Mouse (Mus musculus) adrenal gland, postnatal 36 days (tissue): ENCODE results near the gene Bub1b. TPM values are rescaled to one million over a fixed set of nuclear protein-coding genes. Genes with fewer than 3 reads are reported as not detected.

Source experiments
- DNase-seq, 2 experiments: peaks; one replicate each; pipeline ENCODE4 v3.0.0; 2021; ENCODE audit warnings: mixed read lengths in 1 of 2
- total RNA-seq, 2 experiments: library from RNA; stranded (reverse); gene quantifications; 2 replicates each; pipeline ENCODE4 v1.2.3; 2021

The Bub1b gene
- total RNA-seq, 2 experiments from 2014 or later, result 4.9 to 6.5 TPM

DNA sequence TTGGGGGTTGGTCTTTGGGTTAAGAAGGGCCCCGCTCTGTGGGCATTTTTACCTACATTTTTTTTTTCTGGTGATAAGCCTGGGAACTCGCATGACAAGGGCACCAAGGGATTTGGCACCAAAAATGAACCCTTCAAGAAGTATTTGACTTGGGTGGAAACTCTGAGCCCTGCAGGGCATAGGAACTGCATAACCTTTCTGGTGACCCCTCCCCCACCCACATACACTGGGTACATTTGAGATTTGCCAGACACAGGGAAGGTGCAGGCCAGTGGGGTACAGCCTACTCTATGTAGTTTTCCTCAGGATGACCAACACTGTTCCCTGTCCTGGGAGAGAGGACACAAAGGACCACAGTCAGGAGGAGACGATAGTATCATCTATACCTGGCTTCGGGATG, 67.6 kb downstream of the Bub1b start:
- peak in 1 of 2 experiments; percentile 28 for DNase-seq

GRCm38 (mm10) chr2:118667181-118667580, 69.2 kb downstream of the Bub1b start:
- peak; percentile 48 to 65 for DNase-seq

GRCm38 (mm10) chr2:118669245-118669644, 71.2 kb downstream of the Bub1b start:
- no peak for DNase-seq

- DNase-seq, result peak; percentile 70 to 74
Observed at GRCm38 (mm10) chr2:118669785-118670184, 71.8 kb downstream of the Bub1b start.

DNA sequence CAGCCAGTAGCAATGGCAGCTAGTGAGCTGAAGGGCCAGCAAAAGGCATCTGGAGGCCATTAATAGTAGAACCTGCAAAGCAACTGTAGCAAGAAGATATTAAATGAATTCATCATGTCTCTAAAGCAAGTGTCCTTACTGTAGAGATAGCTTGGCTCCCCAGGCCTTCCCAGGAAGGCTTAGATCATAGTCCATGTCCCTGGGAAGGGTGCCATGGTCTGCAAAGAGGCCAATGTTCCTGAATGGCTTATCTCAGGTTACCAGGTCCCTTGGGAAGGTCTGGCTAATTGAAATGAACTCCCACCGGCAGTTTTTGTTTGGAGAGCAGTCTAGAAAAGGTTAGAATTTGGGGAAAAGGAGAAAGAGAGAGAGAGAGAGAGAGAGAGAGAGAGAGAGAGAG, 73.7 kb downstream of the Bub1b start:
- DNase-seq, result peak; percentile 73 to 74

DNA sequence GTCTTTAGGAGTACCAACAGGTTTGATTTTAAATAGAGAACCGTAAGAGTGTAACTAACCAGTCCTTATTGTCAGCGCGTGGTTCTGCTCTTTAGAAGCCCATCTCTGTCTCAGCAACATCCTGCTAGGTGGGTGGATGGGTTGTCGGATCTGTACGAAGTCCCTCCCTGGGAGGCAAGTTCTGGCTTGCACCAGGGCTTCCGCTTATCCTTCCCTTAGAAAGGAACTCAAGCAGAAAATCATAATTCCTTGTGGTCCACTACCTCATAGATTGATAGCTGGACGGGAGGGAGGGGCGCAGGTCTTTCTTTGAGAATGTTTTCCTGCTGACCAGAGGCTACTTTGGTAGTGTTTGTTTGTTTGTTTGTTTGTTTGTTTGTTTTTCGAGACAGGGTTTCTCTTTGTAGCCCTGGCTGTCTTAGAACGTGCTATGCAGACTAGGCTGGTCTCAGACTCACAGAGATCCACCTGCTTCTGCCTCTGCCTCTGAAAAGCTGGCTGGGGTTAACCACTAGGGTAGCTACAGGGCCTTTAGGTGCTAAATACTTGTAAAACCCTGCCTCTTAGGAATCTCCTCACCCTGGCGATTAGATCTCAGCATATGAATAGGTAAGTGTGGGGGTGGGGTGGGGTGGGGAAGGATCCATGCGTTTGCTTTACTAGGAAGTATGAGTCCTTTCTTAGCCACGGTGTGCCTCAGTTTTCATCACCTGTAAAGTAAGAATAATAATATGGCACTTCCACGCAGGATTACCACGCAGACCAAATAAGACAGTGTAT, 75.9 kb downstream of the Bub1b start:
- no peak for DNase-seq

DNA sequence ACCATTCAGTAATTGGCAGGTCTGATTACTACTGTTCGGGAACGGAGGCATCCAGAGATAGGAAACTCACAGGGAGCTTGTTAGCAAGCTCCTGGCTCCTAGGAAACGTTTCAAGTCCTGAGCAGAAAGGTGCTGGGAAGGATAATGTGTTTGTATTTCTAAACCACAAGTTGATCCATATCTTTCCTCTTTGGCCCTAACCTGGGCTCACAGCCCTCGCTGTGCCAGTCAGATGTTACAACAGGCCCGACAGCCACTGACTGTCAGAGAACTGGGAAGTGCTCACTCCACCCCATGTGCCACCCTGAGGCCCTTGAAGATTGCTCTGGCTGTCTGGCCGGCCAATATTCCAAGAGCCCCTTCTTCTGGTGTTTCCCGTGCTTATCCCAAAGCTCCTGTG, 76.5 kb downstream of the Bub1b start:
- no peak for DNase-seq

DNA sequence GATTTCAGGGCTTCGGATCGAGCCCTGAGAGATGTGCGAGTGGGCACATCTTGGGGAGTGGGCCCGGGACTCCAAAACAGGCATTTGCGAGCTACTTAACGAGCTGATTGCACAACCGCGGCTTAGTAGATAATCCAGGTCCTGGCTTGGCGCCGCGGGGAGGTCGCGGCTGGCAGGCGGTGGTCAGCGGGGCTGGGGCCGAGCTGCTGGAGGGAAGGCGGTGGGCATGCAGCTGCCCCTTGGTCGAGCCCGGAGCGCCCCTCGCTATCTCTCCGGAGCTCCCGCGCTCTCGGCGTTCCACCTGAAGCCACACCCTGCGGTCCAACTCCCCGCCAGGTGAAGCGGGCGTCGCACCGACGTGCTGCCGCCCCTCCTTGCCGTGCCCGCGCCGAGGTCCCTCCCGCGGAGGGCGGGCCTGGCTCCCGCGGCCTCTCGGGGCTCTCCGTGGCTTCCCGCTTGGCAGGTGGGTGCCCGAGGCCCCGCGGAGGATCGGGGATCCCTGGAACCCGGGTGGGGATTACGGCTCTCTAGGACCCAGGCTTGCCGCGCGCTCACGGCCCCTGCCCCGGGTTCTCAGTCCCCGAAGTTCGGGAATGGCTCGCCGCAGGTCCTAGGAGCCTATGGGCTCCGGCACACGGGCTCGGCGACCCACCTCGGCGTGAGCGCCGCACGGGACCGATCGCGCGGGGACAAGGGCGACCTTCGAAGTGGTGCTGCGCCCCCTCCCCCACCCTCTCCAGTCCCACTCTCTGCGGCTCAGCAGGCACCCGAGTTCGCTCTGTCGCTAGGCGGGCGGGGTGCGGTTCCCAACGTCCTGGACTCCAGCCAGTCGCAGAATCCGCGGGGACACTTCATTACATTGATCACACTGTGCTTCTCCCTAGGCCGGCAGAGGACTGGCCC, 79.1 kb downstream of the Bub1b start:
- DNase-seq, result peak; percentile 69 to 81

DNA sequence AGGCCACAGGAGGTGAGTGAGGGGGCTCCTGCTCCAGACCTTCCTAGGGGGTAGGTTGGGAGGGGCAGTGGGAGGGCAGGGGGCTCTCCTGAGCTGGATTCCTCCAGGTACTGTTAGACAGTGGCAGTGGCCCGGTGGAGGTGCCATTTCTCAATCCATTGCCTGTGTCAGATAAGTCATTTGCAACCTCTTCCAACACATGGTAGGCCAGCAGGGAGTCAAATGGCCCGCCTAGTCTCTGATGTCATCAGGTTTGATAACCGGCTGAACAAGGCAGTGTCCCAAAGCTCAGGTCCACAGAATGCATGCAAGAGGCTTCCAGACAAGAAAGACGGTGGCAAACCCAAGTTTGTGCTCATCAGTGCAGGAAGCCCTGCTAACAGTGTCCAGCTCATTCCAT, 79.8 kb downstream of the Bub1b start:
- peak in 1 of 2 experiments; percentile 38 for DNase-seq

DNA sequence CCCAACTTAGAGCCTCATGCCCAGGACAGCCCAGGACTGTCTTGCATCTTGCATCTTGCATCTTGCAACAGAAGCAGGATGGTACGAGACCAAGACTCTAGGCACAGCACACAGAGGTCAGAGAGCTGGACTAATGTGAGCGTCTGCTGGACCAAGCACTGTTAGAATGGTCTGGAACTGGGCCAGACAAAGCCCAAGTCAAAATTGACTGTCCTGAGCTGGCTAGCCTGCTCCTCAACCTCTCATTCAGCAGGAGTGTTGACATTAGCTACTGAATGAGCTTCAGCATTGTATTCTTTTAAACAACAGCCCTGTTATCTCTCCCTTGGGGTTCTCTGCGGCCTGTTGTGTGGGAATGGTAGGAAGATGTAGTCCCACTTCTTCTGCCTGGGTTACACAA, 81.6 kb downstream of the Bub1b start:
- DNase-seq, result no peak

DNA sequence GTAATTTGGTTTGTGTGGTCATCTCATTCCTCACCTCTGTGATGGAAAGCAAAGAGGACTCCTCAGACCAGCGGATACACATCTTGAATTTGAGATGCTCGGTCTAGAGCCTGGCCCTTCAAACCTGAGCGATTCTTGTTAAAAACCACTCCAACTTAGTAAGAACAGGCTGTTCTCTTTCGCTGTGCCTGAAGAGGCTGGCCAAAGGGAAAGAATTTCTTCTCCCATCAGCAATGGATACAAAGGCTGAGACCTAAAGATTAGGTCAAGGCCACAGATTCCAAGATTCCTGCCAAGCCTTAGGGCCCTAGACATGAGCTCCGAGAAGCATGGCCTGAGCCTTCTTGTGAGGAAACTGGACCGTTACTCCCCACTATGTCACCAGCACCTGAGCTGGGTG, 82.9 kb downstream of the Bub1b start:
- DNase-seq, result no peak

DNA sequence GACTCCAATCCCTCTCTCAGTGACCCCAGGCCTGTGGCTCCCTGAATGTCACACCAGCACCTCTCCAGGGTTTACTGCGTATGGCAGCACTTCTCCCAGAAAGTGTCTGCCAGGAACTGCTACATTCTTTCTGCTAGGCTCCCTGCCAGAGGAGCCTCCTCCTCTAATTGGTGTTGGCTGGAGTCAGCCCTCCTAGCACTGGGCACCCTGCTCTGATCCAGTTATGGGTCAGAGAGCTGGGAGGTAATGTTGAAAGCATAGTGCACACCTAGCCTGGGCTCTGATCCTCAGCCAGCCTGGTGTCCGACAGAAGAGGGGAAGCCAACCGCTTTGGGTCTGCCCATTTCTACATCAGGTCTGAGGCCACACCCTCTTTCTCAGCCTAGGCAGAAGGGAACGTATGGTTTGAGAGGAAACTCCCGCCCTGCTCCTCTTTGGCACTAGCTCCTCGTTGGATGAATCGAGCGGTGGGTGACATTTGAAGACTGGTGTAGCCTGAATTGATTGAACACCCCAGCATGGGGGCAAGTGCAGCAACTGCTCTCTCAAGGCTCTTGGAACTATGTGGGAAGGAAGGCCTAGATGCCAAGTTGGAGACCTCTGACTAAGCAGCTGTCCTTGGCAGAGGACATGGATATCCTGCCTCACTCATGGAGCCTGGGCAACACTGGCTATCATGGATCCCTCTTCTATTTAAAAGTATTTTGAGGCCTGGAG, 84.7 kb downstream of the Bub1b start:
- DNase-seq, result peak; percentile 73 to 75

GRCm38 (mm10) chr2:118685088-118685487, 87.1 kb downstream of the Bub1b start:
- no peak for DNase-seq

DNA sequence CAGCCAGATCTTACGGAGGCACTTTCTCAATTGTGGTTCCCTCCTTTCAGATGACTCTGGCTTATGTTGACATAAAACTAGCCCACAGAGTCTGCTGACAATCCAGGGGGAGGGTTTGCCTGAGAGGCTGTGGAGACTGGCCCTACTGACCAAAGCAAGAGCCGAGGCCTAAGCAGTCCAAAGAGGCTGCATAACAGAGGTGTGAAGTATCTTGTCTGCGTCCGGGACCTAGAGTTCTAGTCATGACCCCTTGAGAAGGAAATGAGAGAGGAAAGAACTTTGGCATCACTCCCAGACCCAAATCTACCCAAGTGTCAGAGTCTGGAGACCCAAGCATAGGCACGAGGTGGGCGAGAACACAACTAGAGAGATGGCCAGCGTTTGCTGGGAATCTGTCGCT, 88.7 kb downstream of the Bub1b start:
- no peak for DNase-seq

DNA sequence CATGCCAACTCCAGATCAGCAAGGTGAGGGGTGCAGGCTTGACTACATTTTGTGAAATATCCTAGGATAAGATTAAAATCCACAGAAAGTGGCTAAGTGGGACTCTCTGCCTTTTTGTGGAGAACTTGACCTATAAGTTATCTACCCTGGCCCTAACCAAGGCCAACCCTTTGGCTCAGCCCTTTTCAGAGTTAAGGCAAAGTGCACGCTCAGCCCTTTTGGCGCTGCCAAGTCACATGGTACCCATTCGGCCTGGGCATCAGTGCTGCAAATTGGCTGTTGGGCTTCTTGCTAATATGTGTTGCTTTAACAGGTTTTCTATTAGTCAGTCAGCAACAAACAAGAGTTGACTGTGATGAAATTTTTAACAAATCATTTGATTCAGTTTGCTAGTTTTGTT, 89.8 kb downstream of the Bub1b start:
- peak; percentile 80 to 84 for DNase-seq

GRCm38 (mm10) chr2:118689875-118690274, 91.9 kb downstream of the Bub1b start:
- DNase-seq, result peak in 1 of 2 experiments; percentile 70

Other genes starting within 250 kb of the Bub1b start
- 1 to 10 TPM; 2.5 TPM for gene Gpr176, start 224.8 kb upstream of the Bub1b start, total RNA-seq
- gene Eif2ak4, start 209.6 kb upstream of the Bub1b start, total RNA-seq, result 10 to 100 TPM; 17.7 to 18.0 TPM
- gene Srp14, start 118.5 kb upstream of the Bub1b start, total RNA-seq, result 100 to 1,000 TPM; 210 to 233 TPM
- gene Bmf, start 48.5 kb upstream of the Bub1b start, total RNA-seq, result 10 to 100 TPM; 10.9 to 14.1 TPM
- 10 to 100 TPM; 17.9 to 26.0 TPM for gene Pak6, start 65.1 kb downstream of the Bub1b start, total RNA-seq
- under 1 TPM; 0.10 to 0.30 TPM for gene Ankrd63, start 105.8 kb downstream of the Bub1b start, total RNA-seq
- gene Plcb2, start 130.2 kb downstream of the Bub1b start, total RNA-seq, result 1 to 10 TPM; 1.4 to 1.7 TPM
- 10 to 100 TPM; 35.5 to 40.5 TPM for gene Inafm2, start 147.5 kb downstream of the Bub1b start, total RNA-seq
- 1 to 10 TPM; 4.8 to 5.6 TPM for gene Ccdc9b, start 164.4 kb downstream of the Bub1b start, total RNA-seq
- not detected for gene Phgr1, start 174.6 kb downstream of the Bub1b start, total RNA-seq
- gene Disp2, start 181.5 kb downstream of the Bub1b start, total RNA-seq, result 10 to 100 TPM; 20.6 to 26.4 TPM
- 1 to 10 TPM; 5.8 to 6.6 TPM for gene Knstrn, start 215.8 kb downstream of the Bub1b start, total RNA-seq